Mouse (Mus musculus) CD8-positive naive resting alpha-beta T cell, adult 2 months (primary cell): Measurements from ENCODE around the gene Alpk1.

Experiments
- DNase-seq, 2 experiments: peaks; one replicate each; pipeline ENCODE4 v3.0.0; 2022; ENCODE audit warnings: low read depth in 2 of 2, low spot score in 2 of 2

Gene Alpk1

DNA sequence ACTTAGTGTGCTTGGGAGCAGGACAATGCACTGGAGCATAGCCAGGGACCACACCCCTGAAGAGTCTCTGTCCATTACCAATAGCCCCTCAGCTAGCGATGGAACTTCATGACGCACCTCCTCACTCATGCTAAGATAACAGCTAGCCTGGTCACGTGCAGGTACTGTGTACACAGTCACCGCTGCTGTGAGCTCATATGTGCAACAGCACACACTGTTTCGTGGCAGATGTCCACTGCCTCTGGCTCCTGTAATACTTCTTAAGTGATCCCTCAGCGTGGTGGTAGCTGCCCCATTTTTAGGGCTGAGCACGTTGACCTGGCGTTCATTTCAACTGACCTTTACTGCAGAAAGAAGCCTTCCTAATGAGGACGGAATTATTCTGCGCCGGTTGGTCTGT is 83.8 kb downstream of the Alpk1 start:
- DNase-seq: no peak

DNA sequence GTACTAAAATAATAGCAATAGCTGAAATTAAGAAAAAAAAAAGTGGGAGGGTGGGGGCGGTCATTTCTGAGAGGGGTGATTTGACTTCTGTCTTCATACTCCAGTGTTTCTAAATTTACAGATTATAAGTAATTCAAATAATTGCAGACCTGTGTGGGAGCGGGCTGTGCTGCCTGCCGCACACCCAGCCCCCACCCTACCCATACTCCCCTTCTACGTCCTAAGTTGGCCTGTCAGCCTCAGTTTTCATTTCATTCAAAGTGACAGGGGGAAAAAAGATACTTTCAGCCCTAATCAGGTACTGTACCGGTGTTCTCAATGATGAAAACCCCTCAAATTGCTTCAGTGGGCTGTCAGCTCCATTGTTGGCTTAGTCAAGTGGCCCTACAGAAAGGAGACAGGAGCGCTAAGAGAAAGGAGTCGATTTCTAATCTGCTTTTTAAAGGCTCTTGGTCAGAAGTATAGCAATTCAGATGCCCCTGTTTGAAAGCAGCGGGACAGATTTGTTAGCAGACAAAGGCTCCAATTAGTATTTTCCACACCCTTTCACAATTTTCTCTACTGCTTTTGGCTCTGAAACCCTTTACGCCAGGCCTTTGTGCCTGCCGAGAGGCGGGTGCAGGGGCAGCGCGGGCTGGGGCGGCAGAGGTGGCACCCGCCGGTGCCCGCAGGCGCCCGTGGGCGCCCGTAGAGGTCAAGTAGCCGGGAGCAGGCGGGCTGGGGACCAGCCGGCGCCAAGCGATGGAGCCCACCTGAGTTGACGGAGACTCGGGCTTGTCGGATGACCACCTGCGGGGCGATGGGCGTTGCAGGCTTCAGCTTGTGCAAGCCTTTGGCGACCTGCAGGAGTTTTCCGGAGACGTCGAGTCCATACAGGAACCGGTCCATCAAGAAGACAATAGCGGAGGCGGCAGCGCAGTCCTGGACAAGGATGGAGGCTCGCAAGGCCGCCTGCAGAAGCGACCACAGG is 85.2 kb downstream of the Alpk1 start:
- DNase-seq: no peak

GRCm38 (mm10) chr3:127691230-127691629 is 89.1 kb downstream of the Alpk1 start:
- DNase-seq: no peak

- no peak for DNase-seq
Measured at GRCm38 (mm10) chr3:127679703-127680102, 100.6 kb downstream of the Alpk1 start.

- no peak for DNase-seq
Measured at GRCm38 (mm10) chr3:127661646-127662531, 118.4 kb downstream of the Alpk1 start.

- no peak for DNase-seq
Measured at GRCm38 (mm10) chr3:127660712-127661111, 119.6 kb downstream of the Alpk1 start.

DNA sequence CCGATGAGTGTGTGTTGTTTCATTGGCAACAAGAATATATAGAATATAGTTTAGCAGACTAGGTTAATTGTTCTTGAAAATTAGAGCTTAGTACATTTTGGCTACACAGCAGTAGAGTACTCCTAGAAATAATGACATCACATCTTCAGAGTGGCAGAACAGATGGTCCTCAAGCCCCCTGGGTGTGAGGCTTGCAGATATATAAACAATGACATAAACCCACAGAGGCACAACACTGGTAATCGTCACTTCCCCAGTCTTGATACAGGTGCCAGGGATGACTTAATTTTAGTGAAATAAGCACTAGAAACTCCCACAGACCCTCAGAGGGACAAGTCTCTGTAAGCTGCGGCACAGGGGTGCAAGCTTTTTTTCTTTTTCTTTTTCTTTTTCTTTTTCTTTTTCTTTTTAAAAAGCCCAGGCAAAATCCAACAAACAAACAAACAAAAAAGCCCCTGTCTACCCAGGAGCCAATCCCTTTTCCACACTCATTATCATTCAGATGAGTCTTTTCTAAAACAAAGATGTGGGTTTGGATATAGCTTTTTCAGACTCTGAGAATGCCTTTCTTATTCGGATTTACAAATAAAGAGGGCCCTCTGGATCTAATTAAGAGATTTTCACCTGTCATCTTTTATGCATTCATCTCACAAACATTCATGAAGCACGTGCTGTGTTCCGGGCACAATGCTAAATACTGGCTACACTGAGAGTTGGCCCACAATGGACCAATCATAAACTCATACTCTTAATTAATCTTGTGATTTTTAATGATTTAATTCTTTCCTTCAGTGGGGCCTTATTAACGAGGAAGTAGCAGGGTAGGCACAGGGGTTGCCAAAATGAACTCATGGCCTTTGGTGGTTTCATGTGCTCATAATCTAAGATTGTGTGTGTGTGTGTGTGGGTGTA is 128.3 kb downstream of the Alpk1 start:
- no peak for DNase-seq

DNA sequence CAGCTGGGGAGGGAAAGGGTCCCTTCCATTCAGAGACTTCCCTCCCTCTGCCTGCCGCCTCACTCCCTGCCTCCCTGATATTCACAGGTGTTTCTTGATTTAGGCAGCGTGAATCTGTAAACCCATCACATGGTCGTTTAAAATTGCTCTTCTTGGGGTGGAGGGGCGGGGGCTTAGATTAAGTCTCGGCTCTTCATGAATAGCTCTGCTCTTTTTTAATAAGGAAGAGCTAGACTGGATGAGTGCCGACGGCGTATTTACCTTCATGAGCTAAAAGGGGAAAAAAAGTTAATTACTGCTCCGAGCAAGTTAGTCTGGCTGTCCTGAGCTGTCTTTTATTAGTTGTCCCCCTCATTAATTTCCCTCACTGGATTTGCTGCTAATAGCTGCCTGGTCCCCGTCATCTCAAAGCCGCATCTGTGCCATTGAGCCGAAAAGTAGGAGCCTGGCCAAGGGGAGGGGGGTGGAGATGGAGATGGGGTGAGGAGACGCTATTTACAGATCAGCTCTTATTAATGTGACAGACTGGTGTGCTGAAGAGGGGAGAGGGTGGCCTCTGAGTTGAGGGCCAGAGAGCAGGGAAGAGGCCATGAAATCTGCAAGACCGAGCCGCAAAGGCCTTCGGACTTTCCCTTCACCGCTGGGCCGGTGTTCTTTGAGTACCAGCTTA is 134.0 kb downstream of the Alpk1 start:
- DNase-seq: no peak

DNA sequence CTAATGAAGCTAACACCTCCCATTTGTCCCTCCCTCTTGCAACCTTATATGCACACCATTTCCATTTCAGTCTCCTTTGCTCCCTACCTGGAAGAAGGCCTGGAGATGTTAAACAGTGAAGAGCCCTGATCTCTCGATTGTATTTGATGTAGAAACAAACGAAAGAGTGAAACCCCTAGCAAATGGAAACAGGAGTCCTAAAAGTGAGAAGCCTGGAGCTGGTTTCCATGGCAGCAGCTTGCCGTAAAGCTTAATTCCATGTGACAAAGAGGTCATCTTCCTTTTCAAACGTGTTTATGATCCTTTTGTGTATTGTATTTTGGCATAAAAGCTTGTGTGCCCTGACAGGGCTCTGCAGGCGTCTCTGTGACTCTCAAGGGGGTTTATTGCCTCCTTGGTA is 138.1 kb downstream of the Alpk1 start:
- DNase-seq: no peak

- DNase-seq: no peak
Measured at GRCm38 (mm10) chr3:127640762-127641700, 139.3 kb downstream of the Alpk1 start.

- peak; percentile 24 to 48 for DNase-seq
Measured at GRCm38 (mm10) chr3:127639875-127640761, 140.2 kb downstream of the Alpk1 start.

DNA sequence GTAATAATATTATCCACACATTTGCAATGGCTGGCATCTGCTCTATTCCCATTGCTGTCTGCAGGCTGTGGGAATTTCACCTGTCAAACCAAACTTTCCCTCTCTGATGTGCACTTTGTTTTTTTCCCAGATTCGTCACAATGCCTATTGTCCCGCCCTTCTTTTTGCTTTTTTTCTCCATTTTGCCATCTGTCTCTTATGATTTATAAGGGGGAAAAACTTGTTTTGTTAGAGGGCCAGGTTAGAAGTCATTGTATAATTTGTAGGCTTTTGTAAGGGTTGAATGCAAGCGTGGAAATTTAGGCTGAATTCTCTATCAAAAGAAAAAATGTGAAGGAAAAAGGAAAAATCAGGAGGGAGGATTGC is 145.4 kb downstream of the Alpk1 start:
- DNase-seq: no peak

GRCm38 (mm10) chr3:127634101-127634983 is 146.0 kb downstream of the Alpk1 start:
- peak; percentile 69 to 71 for DNase-seq

- peak; percentile 24 to 32 for DNase-seq
Measured at GRCm38 (mm10) chr3:127633080-127634032, 147.0 kb downstream of the Alpk1 start, which contains the start of gene Neurog2. Gene Neurog2 (plus strand): TSS chr3:127633135.

DNA sequence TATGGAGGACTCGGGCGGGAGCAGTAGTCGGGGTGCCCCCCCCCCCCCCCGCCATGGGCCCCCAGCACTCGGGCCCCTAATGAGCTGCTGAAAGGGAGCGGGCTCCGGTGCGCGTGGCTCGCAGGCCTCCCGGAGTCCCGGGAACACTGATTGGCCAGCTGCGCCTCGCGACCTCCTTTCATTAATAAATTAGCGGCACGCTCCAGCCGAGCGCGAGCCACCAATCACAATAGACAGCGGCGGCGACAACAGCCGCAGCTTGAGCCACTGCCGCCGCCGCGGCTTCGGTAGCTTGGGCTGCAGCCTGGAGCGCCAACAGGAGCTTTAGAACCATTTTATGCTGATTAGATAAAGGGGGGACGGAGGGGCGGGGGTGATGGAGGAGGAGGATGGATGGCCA is 147.8 kb downstream of the Alpk1 start:
- DNase-seq: no peak

GRCm38 (mm10) chr3:127631582-127631981 is 148.7 kb downstream of the Alpk1 start:
- no peak for DNase-seq
